Mouse (Mus musculus): Measurements from ENCODE around the gene Best1. TPM values are rescaled to one million over a fixed set of nuclear protein-coding genes. Genes with fewer than 3 reads are reported as not detected.

Best1 gene
- total and polyA plus RNA-seq, 2 experiments from 2014 or later = 0.33 TPM; not detected in 1

- TF ChIP-seq CTCF (IDR thresholded peaks at IDR 0.05; ENCODE audit: low read depth) (no peak), EP300 (IDR thresholded peaks at IDR 0.05; ENCODE audit: low read depth) (no peak)
- H3K4me3 ChIP-seq (ENCODE audit: low read depth, low read length) = no peak overlapping the region
- no peak for ATAC-seq (ENCODE audit: insufficient read depth, low read depth)
- H3K9ac ChIP-seq (replicated peaks; ENCODE audit: low read depth, low read length) = no peak overlapping the region
- no peaks in the 10 kb centered on the region for H3K36me3 ChIP-seq (replicated peaks; ENCODE audit: control insufficient read depth, insufficient read depth, low read length)
- 64% methylated on average over 6 of the region's 6 CpGs for WGBS
- peak overlapping the region; percentile 12; the same call in 1 of the 2 replicates for H3K4me2 ChIP-seq (ENCODE audit: low read depth, low read length)
- H3K27me3 ChIP-seq (ENCODE audit: control insufficient read depth, insufficient read depth, low read length) = no peaks in the 10 kb centered on the region
- H3K4me1 ChIP-seq (ENCODE audit: control insufficient read depth, insufficient read depth) = 0 out of 2 replicates have a peak, but pooled peaks cover 5% of the 10 kb centered on the region
- no peaks in the 10 kb centered on the region for H3K9me3 ChIP-seq (replicated peaks; ENCODE audit: control insufficient read depth, low read length)
- no peak for DNase-seq (ENCODE audit: low spot score)
- H3K27ac ChIP-seq (ENCODE audit: low read depth) = 0 out of 2 replicates have a peak overlapping the region, but pooled peaks have one; percentile 32
These were observed 63.1 kb downstream of the Best1 start for GRCm38 (mm10) chr19:9938156-9938823.

GRCm38 (mm10) chr19:9937428-9937827, 64.0 kb downstream of the Best1 start:
- H3K36me3 ChIP-seq (replicated peaks; ENCODE audit: control insufficient read depth, insufficient read depth, low read length) = no peaks in the 10 kb centered on the region

GRCm38 (mm10) chr19:9936579-9936978, 64.9 kb downstream of the Best1 start:
- no peaks in the 10 kb centered on the region for H3K4me1 ChIP-seq (ENCODE audit: control insufficient read depth, insufficient read depth)
- no peak overlapping the region for H3K9ac ChIP-seq (replicated peaks; ENCODE audit: low read depth, low read length)
- TF ChIP-seq CTCF (IDR thresholded peaks at IDR 0.05; ENCODE audit: low read depth) (no peak), EP300 (IDR thresholded peaks at IDR 0.05; ENCODE audit: low read depth) (no peak)
- no peaks in the 10 kb centered on the region for H3K36me3 ChIP-seq (replicated peaks; ENCODE audit: control insufficient read depth, insufficient read depth, low read length)
- H3K27ac ChIP-seq (ENCODE audit: low read depth) = 0 out of 2 replicates have a peak overlapping the region, but pooled peaks have one; percentile 20
- ATAC-seq (ENCODE audit: insufficient read depth, low read depth) (no peak; the same call in 1 of the 2 replicates), DNase-seq (ENCODE audit: low spot score) (no peak)
- no peaks in the 10 kb centered on the region for H3K9me3 ChIP-seq (replicated peaks; ENCODE audit: control insufficient read depth, low read length)
- no peak overlapping the region for H3K4me2 ChIP-seq (ENCODE audit: low read depth, low read length)
- H3K27me3 ChIP-seq (ENCODE audit: control insufficient read depth, insufficient read depth, low read length) = no peaks in the 10 kb centered on the region
- 76% methylated on average over 5 of the region's 5 CpGs for WGBS
- H3K4me3 ChIP-seq (ENCODE audit: low read depth, low read length) = no peak overlapping the region

More at GRCm38 (mm10) chr19:9937428-9937827, 64.0 kb downstream of the Best1 start:
- Histone ChIP-seq H3K4me1 (ENCODE audit: control insufficient read depth, insufficient read depth) (0 out of 2 replicates have a peak, but pooled peaks cover 3% of the 10 kb centered on the region), H3K9me3 (replicated peaks; ENCODE audit: control insufficient read depth, low read length) (no peaks in the 10 kb centered on the region), H3K9ac (replicated peaks; ENCODE audit: low read depth, low read length) (no peak overlapping the region), H3K27ac (ENCODE audit: low read depth) (no peak overlapping the region), H3K4me3 (ENCODE audit: low read depth, low read length) (no peak overlapping the region), H3K4me2 (ENCODE audit: low read depth, low read length) (no peak overlapping the region), H3K27me3 (ENCODE audit: control insufficient read depth, insufficient read depth, low read length) (no peaks in the 10 kb centered on the region)
- DNase-seq (ENCODE audit: low spot score) (no peak), ATAC-seq (ENCODE audit: insufficient read depth, low read depth) (no peak)
- WGBS = 67% methylated on average over 5 of the region's 5 CpGs
- TF ChIP-seq EP300 (IDR thresholded peaks at IDR 0.05; ENCODE audit: low read depth) (no peak), CTCF (IDR thresholded peaks at IDR 0.05; ENCODE audit: low read depth) (no peak)

Other genes starting within 250 kb of the Best1 start
- gene Scgb2a2, start 154.1 kb downstream of the Best1 start, total RNA-seq (2014; rRNA removed; ENCODE audit: low replicate concordance) = not detected in 2 replicates
- not detected in 2 replicates for gene Scgb2a2, start 154.1 kb downstream of the Best1 start, polyA plus RNA-seq (2015; fragmentation: Nextera tagmentation; extraction: Ambion mirVana)
- 14.6 and 27.3 TPM in 2 replicates for gene Incenp, start 102.1 kb downstream of the Best1 start, total RNA-seq (2014; rRNA removed; ENCODE audit: low replicate concordance)
- 16.1 and 17.3 TPM in 2 replicates for gene Incenp, start 102.1 kb downstream of the Best1 start, polyA plus RNA-seq (2015; fragmentation: Nextera tagmentation; extraction: Ambion mirVana)
- 396 and 524 TPM in 2 replicates for gene Fth1, start 21.0 kb downstream of the Best1 start, total RNA-seq (2014; rRNA removed; ENCODE audit: low replicate concordance)
- gene Fth1, start 21.0 kb downstream of the Best1 start, polyA plus RNA-seq (2015; fragmentation: Nextera tagmentation; extraction: Ambion mirVana) = 3,148 and 3,286 TPM in 2 replicates
- gene Rab3il1, start within 50 bp of the Best1 start, total RNA-seq (2014; rRNA removed; ENCODE audit: low replicate concordance) = 16.3 and 27.4 TPM in 2 replicates
- gene Rab3il1, start within 50 bp of the Best1 start, polyA plus RNA-seq (2015; fragmentation: Nextera tagmentation; extraction: Ambion mirVana) = 17.9 and 20.7 TPM in 2 replicates
- 106 and 156 TPM in 2 replicates for gene Fads3, start 39.9 kb upstream of the Best1 start, total RNA-seq (2014; rRNA removed; ENCODE audit: low replicate concordance)
- 21.4 and 23.3 TPM in 2 replicates for gene Fads3, start 39.9 kb upstream of the Best1 start, polyA plus RNA-seq (2015; fragmentation: Nextera tagmentation; extraction: Ambion mirVana)
- 15.9 and 22.0 TPM in 2 replicates for gene Fads2, start 100.1 kb upstream of the Best1 start, total RNA-seq (2014; rRNA removed; ENCODE audit: low replicate concordance)
- 11.4 and 13.1 TPM in 2 replicates for gene Fads2, start 100.1 kb upstream of the Best1 start, polyA plus RNA-seq (2015; fragmentation: Nextera tagmentation; extraction: Ambion mirVana)
- gene Fads1, start 181.3 kb upstream of the Best1 start, total RNA-seq (2014; rRNA removed; ENCODE audit: low replicate concordance) = 60.1 and 62.4 TPM in 2 replicates
- 21.5 and 22.1 TPM in 2 replicates for gene Fads1, start 181.3 kb upstream of the Best1 start, polyA plus RNA-seq (2015; fragmentation: Nextera tagmentation; extraction: Ambion mirVana)
- 188 and 194 TPM in 2 replicates for gene Tmem258, start 202.4 kb upstream of the Best1 start, total RNA-seq (2014; rRNA removed; ENCODE audit: low replicate concordance)
- gene Tmem258, start 202.4 kb upstream of the Best1 start, polyA plus RNA-seq (2015; fragmentation: Nextera tagmentation; extraction: Ambion mirVana) = 367 and 368 TPM in 2 replicates
- 32.9 and 34.9 TPM in 2 replicates for gene Fen1, start 202.5 kb upstream of the Best1 start, total RNA-seq (2014; rRNA removed; ENCODE audit: low replicate concordance)
- gene Fen1, start 202.5 kb upstream of the Best1 start, polyA plus RNA-seq (2015; fragmentation: Nextera tagmentation; extraction: Ambion mirVana) = 19.1 and 20.2 TPM in 2 replicates
- gene Myrf, start 239.1 kb upstream of the Best1 start, total RNA-seq (2014; rRNA removed; ENCODE audit: low replicate concordance) = 4.9 and 5.3 TPM in 2 replicates
- gene Myrf, start 239.1 kb upstream of the Best1 start, polyA plus RNA-seq (2015; fragmentation: Nextera tagmentation; extraction: Ambion mirVana) = 1.3 and 1.6 TPM in 2 replicates

Measured in heart, postnatal 0 days (tissue).